Mouse (Mus musculus) cerebellum, postnatal 10 days (tissue): Measurements from ENCODE around the gene Pdrg1.

Experiments
- DNase-seq, 2 experiments: peaks; one replicate each; pipeline ENCODE4 v3.0.0; 2021; ENCODE audit warnings: mixed read lengths in 2 of 2

Pdrg1 gene

GRCm38 (mm10) chr2:153031126-153032082, 16.2 kb upstream of the Pdrg1 start, which contains the start of gene Xkr7:
Gene Xkr7 (plus strand): TSS chr2:153031852.
- DNase-seq = peak; percentile 86 to 91

- peak; percentile 76 to 85 for DNase-seq
Measured at GRCm38 (mm10) chr2:153030422-153030821, 15.2 kb upstream of the Pdrg1 start.

- peak in 1 of 2 experiments; percentile 73 for DNase-seq
Measured at GRCm38 (mm10) chr2:153027501-153027900, 12.3 kb upstream of the Pdrg1 start.

GRCm38 (mm10) chr2:153026052-153026451, 10.8 kb upstream of the Pdrg1 start:
- DNase-seq = no peak

- no peak for DNase-seq
Measured at GRCm38 (mm10) chr2:153022855-153023254, 7.6 kb upstream of the Pdrg1 start.

GRCm38 (mm10) chr2:153021163-153021562, 5.9 kb upstream of the Pdrg1 start:
- no peak for DNase-seq

- DNase-seq = peak; percentile 68 to 78
Measured at GRCm38 (mm10) chr2:153019355-153019754, 4.1 kb upstream of the Pdrg1 start.

GRCm38 (mm10) chr2:153016786-153017185, 1.6 kb upstream of the Pdrg1 start:
- DNase-seq = no peak

- DNase-seq = peak; percentile 91 to 94
Measured at GRCm38 (mm10) chr2:153015804-153016203, 577 bp upstream of the Pdrg1 start.

GRCm38 (mm10) chr2:153013724-153014515, 1.3 kb downstream of the Pdrg1 start:
- no peak for DNase-seq

- DNase-seq = peak in 1 of 2 experiments; percentile 38
Measured at GRCm38 (mm10) chr2:153009192-153009973, 5.8 kb downstream of the Pdrg1 start.

GRCm38 (mm10) chr2:153005981-153006380, 9.2 kb downstream of the Pdrg1 start:
- DNase-seq = no peak

- peak; percentile 28 to 31 for DNase-seq
Measured at GRCm38 (mm10) chr2:153003681-153004338, 11.4 kb downstream of the Pdrg1 start.

- DNase-seq = no peak
Measured at GRCm38 (mm10) chr2:153002492-153003248, 12.6 kb downstream of the Pdrg1 start.

- no peak for DNase-seq
Measured at GRCm38 (mm10) chr2:152997046-152997445, 18.2 kb downstream of the Pdrg1 start.

- no peak for DNase-seq
Measured at GRCm38 (mm10) chr2:152991529-152991928, 23.7 kb downstream of the Pdrg1 start.

- peak; percentile 14 to 24 for DNase-seq
Measured at GRCm38 (mm10) chr2:152985582-152985981, 29.6 kb downstream of the Pdrg1 start.

GRCm38 (mm10) chr2:152976991-152977390, 38.2 kb downstream of the Pdrg1 start:
- no peak for DNase-seq

- no peak for DNase-seq
Measured at GRCm38 (mm10) chr2:152965555-152965954, 49.7 kb downstream of the Pdrg1 start.

- peak; percentile 88 for DNase-seq
Measured at GRCm38 (mm10) chr2:152962091-152962793, 53.0 kb downstream of the Pdrg1 start, which contains the start of gene Ttll9. Gene Ttll9 (plus strand): TSS chr2:152962485.
